Mouse (Mus musculus): ENCODE measurements around the gene Ogdh.
"Not testable (repeated sequence)": the region's sequence is repeated elsewhere in the genome, so short reads cannot be mapped to it uniquely, and the experiment has no call there.

Gene Ogdh

DNA sequence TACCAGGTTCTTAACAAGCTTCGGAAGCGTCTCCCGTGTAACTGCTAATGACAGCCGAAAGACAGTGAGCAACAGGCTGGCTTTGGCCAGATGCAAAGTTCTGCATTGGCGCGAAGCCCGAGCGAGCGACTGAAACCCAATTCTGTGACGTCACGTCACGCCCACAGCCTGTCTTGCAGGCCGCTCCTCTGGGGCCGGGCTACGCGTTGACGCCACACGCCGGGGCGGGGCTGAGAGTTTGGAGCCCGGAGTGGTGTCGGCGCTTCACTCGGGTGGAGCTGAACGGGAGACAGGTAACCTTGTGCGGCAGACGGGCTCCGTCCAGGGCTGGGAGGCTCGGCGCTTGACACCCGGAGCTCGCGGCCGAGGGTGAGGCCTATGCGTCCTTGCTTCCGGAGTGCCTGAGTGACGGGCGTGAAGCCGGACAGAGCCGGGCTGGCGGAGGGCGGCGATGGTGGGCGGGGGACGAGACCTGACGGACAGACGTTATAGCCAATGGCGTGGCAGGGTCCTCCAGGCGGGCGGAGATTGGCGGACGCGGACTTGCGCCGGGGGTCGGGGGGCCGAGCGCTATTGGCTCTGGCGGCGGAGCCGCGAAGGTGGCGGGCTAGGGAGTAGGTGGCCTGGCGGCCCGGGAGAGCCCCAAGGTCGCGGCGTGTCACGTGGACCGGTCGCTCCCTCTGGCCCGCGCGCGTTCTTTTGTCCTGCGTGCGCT, at the start of gene Ogdh:
TSS of gene Ogdh (plus strand) at position 233 of the 715 bp plus-strand sequence.
- peak; percentile 97 for DNase-seq (ENCODE audit: low spot score)

DNA sequence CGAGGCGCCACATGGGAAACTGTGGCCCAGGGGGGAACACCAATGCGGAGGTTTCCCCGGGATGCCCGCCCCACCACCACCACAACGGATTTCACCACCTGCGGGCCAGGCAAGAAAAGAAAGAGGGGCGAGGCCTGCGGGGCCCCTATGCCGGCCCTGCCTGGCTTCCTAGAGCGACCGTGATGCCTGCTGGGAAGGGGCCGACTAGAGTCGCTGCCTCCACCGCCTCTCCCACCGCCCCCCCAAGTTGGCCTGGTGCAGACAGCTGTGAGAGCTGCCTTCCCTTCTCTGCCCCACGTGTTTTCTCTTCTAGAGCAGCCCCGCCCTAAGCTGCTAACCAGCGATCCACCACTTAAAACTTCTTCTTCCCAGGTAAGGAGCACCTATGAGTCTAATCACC, 46.7 kb upstream of the Ogdh start:
- no peak for DNase-seq (ENCODE audit: low spot score)

GRCm38 (mm10) chr11:6252248-6252647, 39.2 kb upstream of the Ogdh start:
- DNase-seq (ENCODE audit: low spot score): no peak

- no peak for DNase-seq (ENCODE audit: low spot score)
These were observed 38.6 kb upstream of the Ogdh start for GRCm38 (mm10) chr11:6252824-6253223.

GRCm38 (mm10) chr11:6254602-6255001, 36.8 kb upstream of the Ogdh start:
- DNase-seq (ENCODE audit: low spot score): not testable (repeated sequence)

DNA sequence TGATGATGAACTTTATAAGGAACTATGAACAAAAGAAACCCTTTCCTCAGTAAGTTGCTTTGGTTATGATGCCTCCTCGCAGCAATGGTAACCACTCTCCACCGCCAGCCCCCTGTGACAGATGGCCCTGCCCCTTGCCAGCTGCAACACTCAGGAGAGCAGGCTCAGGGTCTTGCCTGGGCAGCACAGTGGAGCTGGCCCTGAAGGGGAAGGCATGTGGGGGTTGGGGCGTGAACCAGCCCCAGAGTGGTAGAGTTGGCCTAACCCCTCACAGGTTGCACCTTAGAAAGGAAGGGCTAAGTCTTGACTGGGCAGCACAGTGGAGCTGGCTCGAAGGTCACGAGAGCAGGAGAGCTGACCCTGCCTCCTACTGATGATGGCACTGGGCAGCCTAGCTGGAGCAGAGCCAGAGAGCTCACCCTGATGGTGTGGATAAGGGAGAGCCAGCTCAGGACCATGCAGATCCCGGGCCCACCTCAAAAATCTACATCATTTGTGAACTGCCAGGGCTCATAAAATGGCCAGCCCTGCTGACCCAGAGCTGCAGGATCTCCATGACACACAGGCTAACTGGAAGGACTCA, 34.9 kb upstream of the Ogdh start:
- DNase-seq (ENCODE audit: low spot score): no peak

GRCm38 (mm10) chr11:6259413-6259812, 32.0 kb upstream of the Ogdh start:
- no peak for DNase-seq (ENCODE audit: low spot score)

DNA sequence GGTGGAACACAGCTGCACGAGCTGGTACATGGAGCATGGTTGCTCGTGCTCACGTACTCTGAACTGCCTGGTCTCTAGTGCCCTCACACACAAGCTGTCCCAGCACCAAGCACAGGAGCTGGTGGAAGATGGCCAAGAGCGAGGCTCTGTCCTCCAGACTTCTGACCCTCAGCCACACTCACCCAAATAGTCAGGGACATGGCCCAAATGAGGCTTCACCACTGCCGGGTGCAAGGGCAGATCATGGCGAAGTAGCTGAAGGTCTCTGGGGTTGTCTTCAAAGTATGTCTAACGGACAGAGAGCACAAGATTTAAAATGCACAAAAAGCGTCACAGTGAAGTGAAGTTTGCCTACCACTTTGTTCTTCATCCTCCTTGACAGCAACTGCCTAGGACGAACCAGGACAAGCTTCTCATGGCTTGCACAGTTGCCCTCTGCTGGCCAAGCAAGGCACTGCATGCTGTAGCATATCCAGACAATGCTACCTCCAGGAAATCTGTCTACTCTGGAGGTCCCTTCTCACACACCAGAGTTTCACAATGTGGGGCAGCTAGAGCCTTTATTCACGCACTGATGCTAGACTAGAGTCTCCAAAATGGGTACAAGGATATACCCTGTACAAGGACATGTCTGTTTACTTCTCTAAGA, 29.9 kb upstream of the Ogdh start:
- DNase-seq (ENCODE audit: low spot score): no peak

DNA sequence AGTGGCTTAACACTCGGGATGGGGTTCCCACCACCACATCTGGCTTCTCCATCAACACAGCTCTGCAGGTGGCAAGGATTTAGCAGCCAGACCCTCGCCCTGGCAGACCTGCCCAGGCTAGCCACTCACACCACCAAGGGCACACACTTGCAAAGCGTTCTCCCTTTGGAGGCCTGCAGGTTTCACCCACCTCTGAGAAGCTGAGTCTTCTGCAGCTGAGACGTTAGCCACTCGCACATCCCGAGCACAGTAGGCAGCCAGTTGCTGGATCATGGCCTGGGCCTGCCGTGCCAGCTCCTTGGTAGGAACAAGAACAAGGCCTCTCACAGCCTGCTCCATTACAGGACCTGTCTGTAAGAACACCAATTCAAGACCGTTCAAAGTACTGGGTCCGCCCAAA, 24.8 kb upstream of the Ogdh start:
- DNase-seq (ENCODE audit: low spot score): no peak

DNA sequence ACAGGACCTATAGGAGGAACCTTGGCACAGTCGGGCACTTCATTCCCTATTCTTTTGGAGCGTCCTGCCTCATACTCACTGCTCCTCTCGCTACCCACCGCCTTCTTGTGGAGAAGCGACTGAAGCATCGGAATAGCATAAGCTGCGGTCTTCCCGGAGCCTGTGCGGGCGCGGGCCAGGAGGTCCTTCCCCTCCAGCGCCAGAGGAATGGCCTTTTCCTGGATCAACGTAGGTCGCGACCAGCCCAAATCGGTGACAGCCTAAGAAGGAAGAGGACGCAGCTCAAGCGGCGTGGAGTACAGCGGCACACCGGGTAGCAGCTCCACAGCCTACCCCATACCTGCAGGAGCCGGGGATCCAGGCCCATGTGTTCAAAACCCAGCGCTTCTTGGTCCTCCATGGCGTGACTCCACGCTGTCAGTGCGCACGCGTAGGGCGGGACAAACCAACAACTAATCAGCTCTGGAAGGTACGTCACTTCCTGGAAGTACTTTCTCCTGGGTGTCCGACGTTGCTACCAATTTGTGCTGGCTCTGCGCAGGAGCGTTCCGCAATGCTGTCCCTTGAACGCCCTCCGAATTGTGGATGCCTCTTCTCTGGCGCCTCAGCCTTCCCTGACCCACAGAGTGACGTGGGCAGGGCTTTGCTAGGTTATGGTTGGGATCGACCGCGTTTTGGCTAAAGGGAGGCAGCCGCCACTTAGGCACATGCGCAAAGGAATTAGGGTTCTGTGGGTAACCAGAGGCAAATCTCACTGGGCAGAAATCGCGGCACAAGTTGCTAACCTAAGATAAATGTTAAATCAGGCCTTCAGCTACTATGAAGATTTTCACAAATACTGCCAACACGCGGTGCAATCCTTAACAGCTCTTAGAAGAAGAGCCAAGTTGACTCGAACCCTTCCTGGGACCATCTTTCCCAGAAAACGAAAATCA, 23.8 kb upstream of the Ogdh start, which contains the start of gene Ddx56:
TSS of gene Ddx56 (minus strand) at position 453 of the 935 bp plus-strand sequence.
- DNase-seq (ENCODE audit: low spot score): peak; percentile 93

GRCm38 (mm10) chr11:6273607-6274006, 17.8 kb upstream of the Ogdh start:
- DNase-seq (ENCODE audit: low spot score): no peak

- DNase-seq (ENCODE audit: low spot score): peak; percentile 95
These were observed 16.9 kb upstream of the Ogdh start, which contains the start of gene Tmed4 for GRCm38 (mm10) chr11:6274387-6275093. Gene Tmed4, minus strand, starts transcription at chr11:6274870.

DNA sequence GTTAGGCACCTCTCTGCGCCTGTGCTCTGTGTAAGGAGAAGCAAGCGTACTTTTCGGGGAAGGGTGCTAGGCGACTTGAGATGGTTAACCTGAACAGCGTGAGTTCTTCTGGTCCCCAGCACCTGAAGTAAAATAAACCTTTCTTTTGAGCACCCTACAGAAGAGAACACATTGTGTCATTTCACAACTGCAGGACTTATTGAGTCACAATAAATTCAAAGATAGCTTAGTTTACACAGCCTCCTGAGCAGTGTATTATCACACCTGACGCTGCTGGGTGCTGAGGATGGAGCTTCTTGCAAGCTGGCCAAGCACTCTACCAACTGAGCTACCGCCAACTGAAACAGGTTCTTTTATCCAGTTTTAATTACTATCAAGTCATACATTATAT, 16.3 kb upstream of the Ogdh start:
- no peak for DNase-seq (ENCODE audit: low spot score)

- no peak for DNase-seq (ENCODE audit: low spot score)
These were observed 15.0 kb upstream of the Ogdh start for GRCm38 (mm10) chr11:6276466-6276865.

GRCm38 (mm10) chr11:6282940-6283339, 8.5 kb upstream of the Ogdh start:
- no peak for DNase-seq (ENCODE audit: low spot score)

GRCm38 (mm10) chr11:6290138-6290537, 1.3 kb upstream of the Ogdh start:
- DNase-seq (ENCODE audit: low spot score): no peak

GRCm38 (mm10) chr11:6290883-6291282, 550 bp upstream of the Ogdh start:
- no peak for DNase-seq (ENCODE audit: low spot score)

DNA sequence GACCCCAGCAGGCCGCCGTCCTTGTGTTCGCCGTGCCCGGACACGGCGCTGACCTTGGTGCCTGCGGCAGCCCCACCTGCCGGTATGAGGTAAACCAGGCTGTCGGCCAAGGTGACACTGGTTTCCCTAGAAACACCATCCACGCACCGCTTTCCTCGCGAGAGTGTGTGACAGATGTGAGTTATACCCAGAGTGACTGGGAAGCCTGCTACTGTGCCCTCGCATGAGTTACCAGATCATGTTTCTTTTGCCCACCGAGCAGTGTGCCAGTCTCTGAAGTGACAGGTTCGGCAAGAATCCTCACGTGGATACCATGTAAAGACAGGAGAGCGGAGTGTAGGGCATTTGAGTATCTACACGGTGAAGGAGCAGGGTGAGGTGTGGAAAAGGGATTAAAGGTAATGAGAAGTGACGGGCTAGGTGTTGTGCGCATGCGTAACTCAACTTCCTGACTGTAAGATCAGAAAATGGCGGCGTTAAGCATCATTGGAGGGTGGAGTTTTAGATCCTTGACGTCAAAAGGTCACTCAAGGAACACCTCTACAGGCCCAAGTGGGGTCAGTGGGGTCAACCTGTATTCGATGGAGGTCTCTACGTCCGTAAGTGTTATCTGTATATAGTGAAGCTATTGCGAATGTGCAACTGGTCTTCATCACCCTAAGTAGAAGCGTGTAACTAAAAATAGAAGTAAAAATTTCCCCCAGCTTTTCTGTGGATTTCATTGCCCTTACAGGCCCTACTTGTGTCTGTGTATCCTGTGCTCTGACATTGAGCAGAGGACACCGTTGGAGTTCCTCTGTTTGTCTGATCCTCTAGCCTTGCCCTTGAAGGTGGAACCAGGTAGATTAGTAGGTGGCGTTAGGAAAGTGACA, 919 bp downstream of the Ogdh start:
- peak; percentile 77 for DNase-seq (ENCODE audit: low spot score)

GRCm38 (mm10) chr11:6292988-6293349, 1.5 kb downstream of the Ogdh start:
- DNase-seq (ENCODE audit: low spot score): no peak

DNA sequence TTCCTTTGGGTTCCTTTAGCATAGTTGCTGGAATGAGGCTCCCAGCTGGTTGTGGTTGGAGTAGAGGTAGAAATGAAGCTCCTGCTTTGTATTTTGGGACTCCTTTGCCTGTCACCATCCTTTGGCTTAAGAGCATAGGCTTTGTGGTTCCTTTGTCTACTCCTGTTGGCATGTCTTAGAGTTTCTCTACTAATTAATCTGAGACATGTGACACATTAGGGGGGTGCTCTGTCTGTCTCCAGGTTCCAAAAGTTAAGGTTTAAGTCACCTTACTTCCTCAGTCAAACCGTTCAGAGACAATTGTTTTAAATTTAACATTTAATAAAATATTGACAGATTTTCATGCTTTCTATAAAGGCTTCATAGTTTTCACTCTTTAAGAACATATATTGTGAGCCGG, 2.2 kb downstream of the Ogdh start:
- DNase-seq (ENCODE audit: low spot score): no peak

GRCm38 (mm10) chr11:6294632-6295031, 3.2 kb downstream of the Ogdh start:
- no peak for DNase-seq (ENCODE audit: low spot score)
